Mouse (Mus musculus): ENCODE results near the gene Drd1. TPM values are rescaled to one million over a fixed set of nuclear protein-coding genes. Genes with fewer than 3 reads are reported as not detected.

Drd1 gene
- polyA plus RNA-seq, 1 experiment from 2014 or later, result 0.41 TPM

DNA sequence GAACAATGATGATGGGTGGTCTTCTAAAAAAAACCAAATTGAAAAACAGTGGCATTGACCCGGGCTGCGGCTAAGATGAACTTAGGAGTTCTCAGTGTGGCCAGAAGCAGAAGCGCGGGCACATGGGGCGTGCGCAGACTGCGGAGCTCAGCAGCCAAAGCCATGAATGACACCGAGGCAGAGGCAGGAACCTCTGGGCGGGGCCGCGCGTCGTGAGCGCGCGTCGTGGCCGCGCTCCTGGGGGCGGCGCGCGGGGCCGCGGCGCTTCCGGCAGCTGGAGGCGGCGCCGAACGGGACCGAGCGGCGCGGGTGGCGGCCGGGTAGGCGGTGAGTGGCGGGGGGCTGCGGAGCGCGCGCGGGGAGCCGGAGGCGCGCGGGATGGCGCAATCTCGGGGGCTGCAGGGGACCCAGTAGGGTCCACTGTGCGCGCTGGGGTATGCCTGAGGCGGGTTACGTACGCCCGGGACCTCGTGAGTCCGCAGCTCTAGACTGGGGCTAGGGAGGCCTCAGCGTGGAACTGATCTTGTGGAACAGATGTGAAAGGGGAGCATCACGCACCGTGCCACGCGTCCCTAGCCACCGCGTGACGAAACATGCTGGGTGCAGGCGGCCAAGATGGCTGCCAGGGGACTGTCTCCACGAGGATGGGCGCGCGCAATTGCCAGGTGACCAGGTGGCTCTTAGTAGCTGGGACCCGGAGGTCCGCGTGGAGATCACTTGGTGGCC is 16.3 kb upstream of the Drd1 start, which contains the start of gene Sfxn1:
TSS of gene Sfxn1 (plus strand) at position 264 of the 726 bp plus-strand sequence.
- H3K4me1 ChIP-seq, result peaks cover 29% of the 10 kb centered on the region
- H3K27me3 ChIP-seq, result peaks cover 13% of the 10 kb centered on the region
- peak; percentile 83 for ATAC-seq (ENCODE audit: low FRiP score)
- H3K4me2 ChIP-seq, result peak within 1 kb of the TSS; percentile 64
- H3K27ac ChIP-seq, result peak within 1 kb of the TSS; percentile 63
- no peaks in the 10 kb centered on the region for H3K9me3 ChIP-seq
- H3K4me3 ChIP-seq (replicated peaks), result peak within 1 kb of the TSS; percentile 69
- H3K9ac ChIP-seq, result peak within 1 kb of the TSS; percentile 78
- WGBS, result under 1% methylated on average over 74 of the region's 74 CpGs
- H3K36me3 ChIP-seq (replicated peaks), result no peaks in the 10 kb centered on the region

DNA sequence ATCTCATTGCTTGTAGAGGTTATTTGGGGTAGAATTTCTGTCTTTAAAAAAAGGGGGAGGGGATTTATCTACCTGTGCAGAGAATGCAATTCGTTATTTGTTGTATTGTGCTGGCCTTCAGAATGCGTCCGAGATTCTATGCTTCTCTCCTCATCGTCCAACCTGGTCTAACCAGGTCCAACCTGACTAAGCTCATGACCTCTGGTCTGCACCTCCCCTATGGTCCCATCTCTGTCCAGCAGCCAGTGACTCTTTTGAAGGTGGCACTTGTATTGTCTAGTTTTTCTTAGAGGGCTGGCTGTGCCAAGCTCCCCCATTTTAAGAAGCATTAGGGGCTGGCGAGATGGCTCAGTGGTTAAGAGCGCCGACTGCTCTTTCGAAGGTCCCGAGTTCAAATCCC is 15.5 kb upstream of the Drd1 start:
- Histone ChIP-seq H3K27me3 (peaks cover 17% of the 10 kb centered on the region), H3K27ac (no peak overlapping the region), H3K36me3 (replicated peaks) (no peaks in the 10 kb centered on the region), H3K4me3 (replicated peaks) (no peak overlapping the region), H3K9ac (no peak overlapping the region), H3K4me2 (no peak overlapping the region), H3K9me3 (no peaks in the 10 kb centered on the region), H3K4me1 (peaks cover 29% of the 10 kb centered on the region)
- 95% methylated on average over 9 of the region's 9 CpGs for WGBS
- no peak for ATAC-seq (ENCODE audit: low FRiP score)

DNA sequence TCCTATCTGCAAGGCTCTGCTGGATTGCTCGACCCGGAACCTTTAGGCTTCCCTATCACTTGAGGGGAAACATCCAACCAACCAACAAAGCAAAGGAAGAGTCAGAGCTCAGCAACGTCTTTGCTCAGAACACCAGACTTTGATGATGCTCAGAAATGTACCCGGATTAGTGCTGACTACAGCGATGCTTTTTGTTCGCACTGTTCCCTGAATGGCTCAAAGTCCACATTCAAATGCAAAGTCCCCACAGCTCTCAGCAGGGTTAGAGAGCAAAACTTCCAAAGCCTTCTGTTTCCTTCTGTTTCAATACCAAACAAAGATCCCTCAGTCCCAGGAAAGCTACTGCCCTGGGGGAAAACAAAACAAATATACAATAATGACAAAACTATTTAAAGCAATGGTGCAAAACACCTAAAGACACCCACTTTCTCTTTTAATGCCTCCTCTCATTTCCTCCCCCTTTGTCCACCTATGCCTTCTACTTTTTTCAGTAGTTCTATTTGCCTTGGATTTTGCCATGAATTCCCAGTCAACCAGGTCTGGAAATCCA is 12.2 kb upstream of the Drd1 start:
- WGBS, result 3% methylated on average over 6 of the region's 6 CpGs
- no peaks in the 10 kb centered on the region for H3K36me3 ChIP-seq (replicated peaks)
- ATAC-seq (ENCODE audit: low FRiP score), result no peak
- no peak overlapping the region for H3K9ac ChIP-seq
- H3K9me3 ChIP-seq, result no peaks in the 10 kb centered on the region
- peaks cover 19% of the 10 kb centered on the region for H3K4me1 ChIP-seq
- no peak overlapping the region for H3K4me3 ChIP-seq (replicated peaks)
- peak overlapping the region; percentile 36; the same call in 1 of the 2 replicates for H3K27ac ChIP-seq
- H3K4me2 ChIP-seq, result no peak overlapping the region
- H3K27me3 ChIP-seq, result peaks cover 38% of the 10 kb centered on the region

DNA sequence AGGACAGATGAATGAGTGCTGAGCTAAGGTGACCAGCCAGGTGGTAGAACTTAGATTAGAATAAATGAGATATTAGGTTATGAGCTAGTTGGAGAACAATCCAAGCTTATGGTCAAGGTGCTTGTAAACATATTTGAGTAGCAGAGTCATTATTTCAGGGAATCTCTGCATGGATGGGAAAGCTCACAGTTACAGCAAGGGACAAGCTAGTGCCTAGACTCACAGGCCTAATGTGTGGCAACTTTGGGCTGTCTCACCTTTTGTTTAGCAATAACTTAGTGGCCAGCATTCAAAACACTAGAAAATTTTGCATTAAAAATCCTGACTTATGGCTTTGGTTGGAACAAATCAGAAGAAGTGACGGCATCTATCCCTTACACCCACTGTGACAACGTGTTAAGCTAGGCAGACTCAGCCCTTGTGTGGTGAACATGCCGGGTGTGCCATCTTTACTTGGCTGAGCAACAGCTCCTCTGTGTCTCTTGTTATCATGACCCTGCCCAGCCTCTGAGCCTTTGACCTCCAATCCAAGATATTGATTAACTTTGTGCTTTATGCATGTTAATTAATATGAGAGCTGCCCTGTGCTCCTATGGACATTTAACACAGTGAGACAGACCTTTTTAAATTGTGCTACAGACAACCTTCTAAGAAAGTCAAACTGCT is 10.7 kb upstream of the Drd1 start:
- 83% methylated on average over 3 of the region's 3 CpGs for WGBS
- no peak overlapping the region for H3K9ac ChIP-seq
- no peak for ATAC-seq (ENCODE audit: low FRiP score)
- H3K36me3 ChIP-seq (replicated peaks), result no peaks in the 10 kb centered on the region
- H3K27ac ChIP-seq, result no peak overlapping the region
- H3K4me1 ChIP-seq, result peaks cover 13% of the 10 kb centered on the region
- H3K4me3 ChIP-seq (replicated peaks), result no peak overlapping the region
- H3K4me2 ChIP-seq, result no peak overlapping the region
- peaks cover 38% of the 10 kb centered on the region for H3K27me3 ChIP-seq
- no peaks in the 10 kb centered on the region for H3K9me3 ChIP-seq

DNA sequence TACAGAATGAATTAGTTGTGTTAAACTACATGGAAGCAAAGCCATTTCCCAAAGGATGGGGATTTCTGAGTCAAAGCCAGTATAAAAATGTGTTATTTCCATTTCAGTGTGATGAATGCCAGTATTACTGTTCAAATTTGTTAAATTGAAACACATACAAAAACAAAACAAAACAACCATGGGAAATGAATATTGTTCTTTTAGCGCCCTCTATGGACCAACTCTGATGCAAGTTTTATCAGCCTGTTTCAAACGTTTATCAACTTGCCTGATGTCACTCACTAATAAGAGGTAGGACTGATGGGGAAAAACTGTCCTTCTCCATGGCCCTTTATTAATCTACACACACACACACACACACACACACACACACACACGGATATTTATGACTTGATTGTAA is 7.8 kb upstream of the Drd1 start:
- Histone ChIP-seq H3K4me1 (peaks cover 10% of the 10 kb centered on the region), H3K9me3 (no peaks in the 10 kb centered on the region), H3K27ac (no peak overlapping the region), H3K36me3 (replicated peaks) (no peaks in the 10 kb centered on the region), H3K9ac (no peak overlapping the region), H3K27me3 (peaks cover 38% of the 10 kb centered on the region), H3K4me3 (replicated peaks) (no peak overlapping the region), H3K4me2 (no peak overlapping the region)
- ATAC-seq (ENCODE audit: low FRiP score), result no peak
- WGBS, result 2% methylated on average over 3 of the region's 3 CpGs

DNA sequence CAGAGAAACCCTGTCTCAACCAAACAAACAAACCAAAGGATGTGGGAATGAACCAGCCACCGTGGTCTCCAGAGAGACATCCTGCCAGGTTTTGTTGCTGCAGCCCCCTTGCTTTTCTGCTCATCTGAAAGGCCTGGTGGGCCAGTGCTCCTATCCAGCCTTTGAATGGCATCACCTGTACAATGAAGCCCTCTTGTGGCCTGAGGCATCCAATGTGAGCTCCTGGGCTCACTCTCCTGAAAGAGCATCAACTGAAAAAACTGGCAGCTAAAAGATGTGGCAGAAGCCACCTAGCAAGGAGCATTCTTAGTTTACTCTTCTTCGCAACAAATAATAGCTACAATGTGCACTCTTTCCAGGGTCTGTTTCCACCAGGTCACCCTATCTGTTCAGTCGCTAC is 6.6 kb upstream of the Drd1 start:
- Histone ChIP-seq H3K4me2 (no peak overlapping the region), H3K4me3 (replicated peaks) (no peak overlapping the region), H3K27ac (no peak overlapping the region), H3K36me3 (replicated peaks) (no peaks in the 10 kb centered on the region), H3K9me3 (no peaks in the 10 kb centered on the region), H3K4me1 (no peaks in the 10 kb centered on the region), H3K27me3 (peaks cover 34% of the 10 kb centered on the region), H3K9ac (no peak overlapping the region)
- ATAC-seq (ENCODE audit: low FRiP score), result no peak
- 83% methylated on average over 3 of the region's 3 CpGs for WGBS

DNA sequence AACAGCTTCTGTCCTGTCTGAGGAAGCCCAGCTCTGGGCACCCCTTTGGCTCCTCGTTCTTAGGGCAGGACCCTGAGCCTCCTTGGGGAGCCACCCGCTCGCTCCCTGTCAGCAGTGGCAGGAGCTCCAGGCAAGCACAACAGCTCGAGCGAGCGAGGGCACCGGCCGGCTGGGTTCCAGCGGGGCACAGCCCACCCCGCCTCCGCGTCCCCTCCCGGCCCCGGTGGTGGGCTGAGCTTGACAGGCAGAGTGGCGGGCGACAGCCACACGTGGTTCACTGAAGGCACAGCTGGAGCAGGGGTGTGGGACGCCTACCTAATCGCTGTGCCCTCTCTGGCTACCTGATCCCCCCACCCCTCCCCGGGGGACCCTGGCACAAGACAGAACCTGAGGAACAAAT is 543 bp downstream of the Drd1 start:
- under 1% methylated on average over 20 of the region's 20 CpGs for WGBS
- no peaks in the 10 kb centered on the region for H3K9me3 ChIP-seq
- peaks cover 17% of the 10 kb centered on the region for H3K4me1 ChIP-seq
- H3K36me3 ChIP-seq (replicated peaks), result no peaks in the 10 kb centered on the region
- H3K4me3 ChIP-seq (replicated peaks), result peak overlapping the region; percentile 51
- H3K4me2 ChIP-seq, result peak overlapping the region; percentile 97
- H3K9ac ChIP-seq, result peak overlapping the region; percentile 56
- peak; percentile 33; the same call in 1 of the 2 replicates for ATAC-seq (ENCODE audit: low FRiP score)
- H3K27me3 ChIP-seq, result peaks cover 34% of the 10 kb centered on the region
- no peak overlapping the region for H3K27ac ChIP-seq

DNA sequence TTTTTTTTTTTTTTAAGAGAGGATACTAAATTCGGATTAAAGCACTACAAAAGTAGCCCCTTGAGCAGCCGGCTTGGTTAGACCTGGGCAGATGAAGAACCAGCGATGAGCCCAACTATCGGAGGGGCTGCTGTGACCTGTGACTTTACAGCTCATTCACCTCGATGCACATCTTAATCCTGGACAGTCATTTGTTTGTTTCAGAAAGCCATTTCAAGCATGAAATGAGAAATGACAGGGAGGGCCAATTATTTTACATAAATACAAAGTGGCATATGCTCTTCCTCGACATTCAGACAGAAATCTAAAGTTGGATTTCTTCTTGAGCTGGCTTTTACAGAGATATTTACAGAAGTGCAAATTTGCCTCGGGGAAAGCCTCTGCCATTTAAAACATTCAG is 3.9 kb downstream of the Drd1 start:
- H3K27ac ChIP-seq, result no peak overlapping the region
- H3K4me2 ChIP-seq, result no peak overlapping the region
- peaks cover 17% of the 10 kb centered on the region for H3K4me1 ChIP-seq
- peaks cover 32% of the 10 kb centered on the region for H3K27me3 ChIP-seq
- ATAC-seq (ENCODE audit: low FRiP score), result no peak
- no peaks in the 10 kb centered on the region for H3K9me3 ChIP-seq
- no peak overlapping the region for H3K4me3 ChIP-seq (replicated peaks)
- 41% methylated on average over 7 of the region's 7 CpGs for WGBS
- no peak overlapping the region for H3K9ac ChIP-seq
- H3K36me3 ChIP-seq (replicated peaks), result no peaks in the 10 kb centered on the region

DNA sequence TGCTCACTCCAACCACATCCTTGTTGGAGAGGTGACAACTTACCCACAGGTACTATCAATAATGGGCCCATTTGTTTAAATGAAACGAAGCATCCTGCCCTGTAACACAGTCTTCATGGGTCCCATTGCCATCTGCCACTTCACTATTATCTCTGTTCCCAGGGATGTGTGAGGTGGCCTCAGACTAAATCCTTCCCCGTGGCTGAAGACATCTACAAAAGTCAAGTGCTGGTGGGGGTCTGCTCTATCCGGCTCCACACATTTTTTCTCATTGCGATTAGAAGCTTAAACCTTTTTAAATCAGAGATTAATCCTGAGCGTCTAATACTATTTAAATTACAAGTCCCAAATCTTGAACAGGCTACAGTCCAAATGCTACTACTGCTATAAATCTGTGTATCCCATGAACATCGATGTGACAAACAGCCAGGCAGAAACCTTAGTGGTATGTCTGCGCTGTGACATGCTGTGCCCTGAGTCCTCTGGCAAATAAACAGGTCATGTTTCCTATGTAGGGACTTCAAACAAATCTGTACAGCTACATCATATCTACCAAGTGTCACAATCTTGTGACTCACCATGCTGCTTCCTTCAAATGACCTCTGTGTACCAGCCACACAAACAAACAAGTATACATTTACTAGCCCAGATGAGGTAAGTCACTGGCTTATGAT is 6.7 kb downstream of the Drd1 start:
- H3K36me3 ChIP-seq (replicated peaks), result no peaks in the 10 kb centered on the region
- no peak overlapping the region for H3K4me3 ChIP-seq (replicated peaks)
- peaks cover 17% of the 10 kb centered on the region for H3K27me3 ChIP-seq
- H3K9ac ChIP-seq, result no peak overlapping the region
- H3K4me2 ChIP-seq, result no peak overlapping the region
- 84% methylated on average over 7 of the region's 7 CpGs for WGBS
- H3K27ac ChIP-seq, result no peak overlapping the region
- H3K9me3 ChIP-seq, result no peaks in the 10 kb centered on the region
- ATAC-seq (ENCODE audit: low FRiP score), result no peak
- peaks cover 5% of the 10 kb centered on the region; the same call in 1 of the 2 replicates for H3K4me1 ChIP-seq

DNA sequence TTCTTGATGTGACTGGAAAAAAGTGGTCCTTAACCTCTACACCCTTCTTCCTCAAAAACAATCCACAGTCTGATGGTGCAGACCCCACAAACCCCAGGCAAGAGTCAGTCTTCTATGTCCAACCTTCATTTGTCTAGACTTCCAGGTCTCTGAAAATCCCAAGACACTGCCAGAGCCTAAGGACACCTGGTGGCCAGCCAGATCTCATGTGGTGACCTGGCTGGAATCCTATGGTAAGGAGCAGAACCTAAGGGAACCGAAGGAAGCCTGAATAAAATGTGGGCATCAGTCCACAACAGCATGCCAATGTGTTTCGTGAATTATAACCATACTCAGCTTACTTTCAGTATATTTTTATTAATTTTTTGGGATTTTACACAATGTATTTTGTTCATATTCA is 15.2 kb downstream of the Drd1 start:
- Histone ChIP-seq H3K27ac (no peak overlapping the region), H3K4me2 (no peak overlapping the region), H3K4me3 (replicated peaks) (no peak overlapping the region), H3K27me3 (peaks cover 11% of the 10 kb centered on the region; the same call in 1 of the 2 replicates), H3K36me3 (replicated peaks) (no peaks in the 10 kb centered on the region), H3K9ac (no peak overlapping the region), H3K4me1 (no peaks in the 10 kb centered on the region), H3K9me3 (no peaks in the 10 kb centered on the region)
- 87% methylated on average over 2 of the region's 2 CpGs for WGBS
- ATAC-seq (ENCODE audit: low FRiP score), result no peak

DNA sequence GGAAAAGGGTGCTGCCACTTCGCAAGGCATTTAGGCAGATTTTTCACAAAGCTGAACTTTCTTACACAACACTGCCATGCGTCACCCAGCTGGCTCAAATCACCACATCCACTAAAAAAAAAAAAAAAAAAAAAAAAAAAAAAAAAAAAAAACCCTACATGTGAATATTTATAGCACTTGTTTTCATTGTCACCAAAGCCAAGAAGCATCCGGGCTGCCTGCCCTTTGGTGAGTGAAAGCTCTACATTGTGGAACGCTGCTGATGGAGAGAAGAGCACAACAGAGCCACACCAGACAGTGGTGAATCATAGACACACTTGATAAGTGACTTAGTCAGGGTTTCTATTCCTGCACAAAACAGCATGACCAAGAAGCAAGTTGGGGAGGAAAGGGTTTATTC is 17.6 kb downstream of the Drd1 start:
- Histone ChIP-seq H3K4me3 (replicated peaks) (no peak overlapping the region), H3K9ac (no peak overlapping the region), H3K9me3 (no peaks in the 10 kb centered on the region), H3K4me1 (no peaks in the 10 kb centered on the region), H3K27me3 (peaks cover 5% of the 10 kb centered on the region; the same call in 1 of the 2 replicates), H3K36me3 (replicated peaks) (no peaks in the 10 kb centered on the region), H3K4me2 (no peak overlapping the region), H3K27ac (no peak overlapping the region)
- WGBS, result 86% methylated on average over 4 of the region's 4 CpGs
- ATAC-seq (ENCODE audit: low FRiP score), result no peak

DNA sequence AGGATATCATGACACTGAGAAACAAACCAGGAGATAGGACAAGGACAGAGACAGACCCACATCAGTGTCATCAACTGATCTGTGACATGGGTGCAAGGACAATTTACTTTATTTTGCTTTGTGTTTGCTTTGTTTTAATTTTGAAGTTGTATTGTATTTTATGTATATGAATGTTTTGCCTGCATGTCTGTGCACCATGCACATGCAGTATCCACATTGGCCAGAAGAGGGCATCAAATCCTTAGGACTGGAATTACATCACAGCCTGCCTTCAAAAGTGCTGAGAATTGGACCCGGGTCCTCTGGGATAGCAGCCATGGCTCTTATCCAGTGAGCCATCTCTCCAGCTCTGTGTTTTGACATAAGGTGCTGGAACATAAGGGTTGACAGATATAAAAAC is 20.0 kb downstream of the Drd1 start:
- Histone ChIP-seq H3K9ac (no peak overlapping the region), H3K27me3 (no peaks in the 10 kb centered on the region), H3K36me3 (replicated peaks) (no peaks in the 10 kb centered on the region), H3K4me2 (no peak overlapping the region), H3K4me3 (replicated peaks) (no peak overlapping the region), H3K4me1 (no peaks in the 10 kb centered on the region), H3K9me3 (no peaks in the 10 kb centered on the region), H3K27ac (no peak overlapping the region)
- no peak for ATAC-seq (ENCODE audit: low FRiP score)
- WGBS, result 77% methylated on average over 1 of the region's 1 CpGs
